Mouse (Mus musculus): Measurements from ENCODE around the gene Clic4. TPM values are rescaled to one million over a fixed set of nuclear protein-coding genes. Genes with fewer than 3 reads are reported as not detected.

Gene Clic4
- polyA plus RNA-seq, 2 experiments = 68.0 to 88.2 TPM

DNA sequence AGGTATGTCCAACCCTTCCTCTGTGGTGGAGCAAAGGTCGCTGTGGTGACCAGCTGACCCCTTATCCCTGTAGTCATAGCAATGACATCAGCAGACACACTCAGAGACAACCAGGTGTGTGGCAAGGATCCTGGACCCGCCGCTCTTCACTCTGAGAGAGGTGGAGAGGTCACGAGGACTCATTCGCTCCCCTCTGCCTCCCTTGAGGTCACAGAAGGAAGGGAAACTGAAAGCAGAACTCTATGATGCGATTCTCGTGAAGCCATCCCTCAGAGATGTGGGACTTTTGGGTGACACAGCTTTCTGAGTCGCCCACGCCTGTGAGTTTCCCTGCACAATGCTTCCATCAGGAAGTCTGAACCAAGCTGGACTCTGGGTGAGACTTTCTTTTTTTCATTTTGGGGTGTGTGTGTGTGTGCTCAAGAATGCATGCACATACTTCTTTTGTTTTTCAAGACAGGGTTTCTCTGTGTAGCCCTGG lies 41.2 kb upstream of the Clic4 start:
- TF ChIP-seq POLR2A (IDR thresholded peaks at IDR 0.05; ENCODE audit: borderline replicate concordance, extremely low read depth, insufficient read depth, insufficient read length) = no peak
- H3K9me3 ChIP-seq (ENCODE audit: control insufficient read depth, low read length) = peaks cover 4% of the 10 kb centered on the region; the same call in 1 of the 2 replicates
- H3K27me3 ChIP-seq (ENCODE audit: control insufficient read depth, insufficient read depth, low read length) = 0 out of 2 replicates have a peak, but pooled peaks cover 3% of the 10 kb centered on the region
- ATAC-seq (ENCODE audit: low FRiP score, low read depth) = no peak
- H3K27ac ChIP-seq (replicated peaks; ENCODE audit: low read depth, low read length) = no peak overlapping the region
- H3K4me1 ChIP-seq (ENCODE audit: control insufficient read depth, insufficient read depth, low read length) = peaks cover 12% of the 10 kb centered on the region
- no peak overlapping the region for H3K9ac ChIP-seq (ENCODE audit: low read depth, low read length, severe bottlenecking)
- peaks cover 38% of the 10 kb centered on the region for H3K36me3 ChIP-seq (ENCODE audit: control insufficient read depth, insufficient read depth, low read length)
- no peak for DNase-seq (ENCODE audit: low spot score)
- H3K4me3 ChIP-seq (replicated peaks; ENCODE audit: low read length) = no peak overlapping the region
- 83% methylated on average over 9 of the region's 9 CpGs for WGBS
- H3K4me2 ChIP-seq (replicated peaks; ENCODE audit: low read depth, low read length, severe bottlenecking) = no peak overlapping the region

DNA sequence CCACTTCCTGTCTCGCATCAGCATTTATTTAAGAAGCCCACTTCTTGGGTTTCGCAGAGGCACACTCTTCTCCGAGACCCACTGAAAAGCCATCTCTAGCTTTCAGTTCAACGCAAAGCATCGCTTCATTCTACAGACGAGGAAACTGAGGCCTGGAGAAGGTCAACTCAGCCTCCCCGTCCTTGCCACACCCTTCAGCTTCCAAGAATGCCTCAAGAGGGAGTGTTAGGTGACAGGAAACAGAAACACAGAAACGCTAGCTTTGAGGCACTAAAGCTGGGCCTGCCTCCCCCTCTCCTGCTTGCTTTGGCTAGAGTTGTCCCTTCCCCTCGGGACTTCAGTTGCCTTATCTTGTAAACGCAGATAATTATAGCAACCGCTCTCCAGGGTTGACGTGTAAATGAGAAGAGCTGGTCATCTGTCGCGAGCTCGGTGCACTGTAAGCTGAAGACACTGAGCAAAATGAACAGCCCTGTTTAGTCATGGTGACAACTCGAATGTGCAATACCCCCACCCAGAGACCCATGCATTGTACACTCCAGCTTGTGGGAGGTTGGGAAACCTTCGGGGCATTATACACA lies 40.6 kb upstream of the Clic4 start:
- DNase-seq (ENCODE audit: low spot score) (no peak), ATAC-seq (ENCODE audit: low FRiP score, low read depth) (no peak)
- H3K9me3 ChIP-seq (ENCODE audit: control insufficient read depth, low read length) = peaks cover 4% of the 10 kb centered on the region; the same call in 1 of the 2 replicates
- peaks cover 12% of the 10 kb centered on the region for H3K4me1 ChIP-seq (ENCODE audit: control insufficient read depth, insufficient read depth, low read length)
- H3K4me3 ChIP-seq (replicated peaks; ENCODE audit: low read length) = no peak overlapping the region
- 0 out of 2 replicates have a peak, but pooled peaks cover 3% of the 10 kb centered on the region for H3K27me3 ChIP-seq (ENCODE audit: control insufficient read depth, insufficient read depth, low read length)
- H3K27ac ChIP-seq (replicated peaks; ENCODE audit: low read depth, low read length) = no peak overlapping the region; the same call in 1 of the 2 replicates
- WGBS = 48% methylated on average over 17 of the region's 17 CpGs
- no peak for TF ChIP-seq POLR2A (IDR thresholded peaks at IDR 0.05; ENCODE audit: borderline replicate concordance, extremely low read depth, insufficient read depth, insufficient read length)
- no peak overlapping the region for H3K4me2 ChIP-seq (replicated peaks; ENCODE audit: low read depth, low read length, severe bottlenecking)
- peaks cover 32% of the 10 kb centered on the region for H3K36me3 ChIP-seq (ENCODE audit: control insufficient read depth, insufficient read depth, low read length)
- H3K9ac ChIP-seq (ENCODE audit: low read depth, low read length, severe bottlenecking) = no peak overlapping the region

DNA sequence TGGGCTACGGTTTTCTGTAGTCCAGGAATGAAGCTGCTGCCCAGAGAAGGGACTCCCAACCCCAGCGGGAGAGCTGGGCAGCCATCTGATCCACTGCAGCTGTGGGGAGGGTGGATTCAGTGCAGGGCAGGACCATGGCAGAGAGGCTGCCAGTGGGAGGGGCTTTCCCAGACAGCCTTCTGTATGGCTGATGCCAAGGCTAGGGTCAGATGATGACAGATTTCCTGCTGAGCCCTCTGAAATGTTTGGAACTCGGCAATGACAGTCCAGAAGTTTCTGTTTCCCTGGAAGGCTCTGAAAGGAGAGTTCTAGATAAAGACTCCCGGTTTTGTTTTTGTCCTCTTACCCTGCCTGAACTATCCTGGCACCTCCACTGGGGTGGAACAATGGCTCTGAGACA lies 40.1 kb upstream of the Clic4 start:
- no peak overlapping the region for H3K9ac ChIP-seq (ENCODE audit: low read depth, low read length, severe bottlenecking)
- DNase-seq (ENCODE audit: low spot score) = peak; percentile 25
- H3K36me3 ChIP-seq (ENCODE audit: control insufficient read depth, insufficient read depth, low read length) = peaks cover 30% of the 10 kb centered on the region
- peak; percentile 36; the same call in 1 of the 2 replicates for ATAC-seq (ENCODE audit: low FRiP score, low read depth)
- H3K9me3 ChIP-seq (ENCODE audit: control insufficient read depth, low read length) = peaks cover 4% of the 10 kb centered on the region; the same call in 1 of the 2 replicates
- H3K4me2 ChIP-seq (replicated peaks; ENCODE audit: low read depth, low read length, severe bottlenecking) = no peak overlapping the region
- no peak for TF ChIP-seq POLR2A (IDR thresholded peaks at IDR 0.05; ENCODE audit: borderline replicate concordance, extremely low read depth, insufficient read depth, insufficient read length)
- no peak overlapping the region for H3K4me3 ChIP-seq (replicated peaks; ENCODE audit: low read length)
- WGBS = 47% methylated on average over 4 of the region's 4 CpGs
- H3K27me3 ChIP-seq (ENCODE audit: control insufficient read depth, insufficient read depth, low read length) = 0 out of 2 replicates have a peak, but pooled peaks cover 3% of the 10 kb centered on the region
- H3K4me1 ChIP-seq (ENCODE audit: control insufficient read depth, insufficient read depth, low read length) = peaks cover 12% of the 10 kb centered on the region
- H3K27ac ChIP-seq (replicated peaks; ENCODE audit: low read depth, low read length) = no peak overlapping the region; the same call in 1 of the 2 replicates

DNA sequence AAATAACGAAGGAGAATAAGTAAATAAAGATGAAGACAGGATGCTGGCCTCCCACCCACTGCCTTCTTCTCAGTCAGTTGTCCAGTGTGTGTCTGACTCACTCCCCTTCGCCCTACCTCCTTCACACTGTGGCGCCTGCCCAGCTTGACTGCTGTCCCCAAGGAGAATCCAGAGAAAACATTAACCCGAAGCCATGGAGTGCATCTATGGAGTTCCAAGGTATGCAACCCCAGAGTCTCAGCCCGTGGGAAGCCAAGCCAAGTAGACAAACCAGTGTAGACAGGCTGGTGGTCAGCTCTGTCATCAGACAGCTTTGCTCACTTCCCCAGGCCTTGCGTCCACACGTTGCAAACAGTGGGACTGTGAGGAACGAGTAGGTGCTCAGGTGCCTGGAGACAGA lies 37.8 kb upstream of the Clic4 start:
- Histone ChIP-seq H3K4me2 (replicated peaks; ENCODE audit: low read depth, low read length, severe bottlenecking) (no peak overlapping the region), H3K27me3 (ENCODE audit: control insufficient read depth, insufficient read depth, low read length) (0 out of 2 replicates have a peak, but pooled peaks cover 3% of the 10 kb centered on the region), H3K27ac (replicated peaks; ENCODE audit: low read depth, low read length) (no peak overlapping the region), H3K4me1 (ENCODE audit: control insufficient read depth, insufficient read depth, low read length) (peaks cover 20% of the 10 kb centered on the region), H3K9ac (ENCODE audit: low read depth, low read length, severe bottlenecking) (no peak overlapping the region), H3K4me3 (replicated peaks; ENCODE audit: low read length) (no peak overlapping the region), H3K36me3 (ENCODE audit: control insufficient read depth, insufficient read depth, low read length) (peaks cover 7% of the 10 kb centered on the region), H3K9me3 (ENCODE audit: control insufficient read depth, low read length) (peaks cover 4% of the 10 kb centered on the region; the same call in 1 of the 2 replicates)
- no peak for TF ChIP-seq POLR2A (IDR thresholded peaks at IDR 0.05; ENCODE audit: borderline replicate concordance, extremely low read depth, insufficient read depth, insufficient read length)
- ATAC-seq (ENCODE audit: low FRiP score, low read depth) (no peak), DNase-seq (ENCODE audit: low spot score) (no peak)
- WGBS = 81% methylated on average over 8 of the region's 8 CpGs

DNA sequence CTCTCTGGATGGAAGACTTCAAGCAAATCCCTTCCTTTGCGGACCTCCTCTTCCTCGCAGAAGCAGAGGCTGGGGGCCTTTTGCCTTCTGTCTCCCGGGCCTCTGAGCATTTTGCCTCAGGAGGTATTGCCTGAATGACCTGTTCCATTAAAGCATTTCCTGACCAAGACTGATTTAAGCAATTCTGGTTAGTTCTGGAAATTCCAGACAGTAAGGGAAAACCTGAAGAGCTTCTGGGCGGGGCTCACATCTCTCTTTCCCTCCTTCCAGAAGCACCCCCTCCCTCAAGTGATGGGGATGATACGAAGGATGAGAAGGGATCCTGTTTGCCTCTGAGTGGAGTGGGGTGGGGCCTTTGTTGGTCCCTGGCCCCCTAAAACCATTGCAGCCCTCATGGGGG lies 37.1 kb upstream of the Clic4 start:
- peaks cover 20% of the 10 kb centered on the region for H3K4me1 ChIP-seq (ENCODE audit: control insufficient read depth, insufficient read depth, low read length)
- H3K9ac ChIP-seq (ENCODE audit: low read depth, low read length, severe bottlenecking) = no peak overlapping the region
- 60% methylated on average over 5 of the region's 5 CpGs for WGBS
- H3K4me3 ChIP-seq (replicated peaks; ENCODE audit: low read length) = no peak overlapping the region
- ATAC-seq (ENCODE audit: low FRiP score, low read depth) (no peak), DNase-seq (ENCODE audit: low spot score) (no peak)
- H3K27me3 ChIP-seq (ENCODE audit: control insufficient read depth, insufficient read depth, low read length) = 0 out of 2 replicates have a peak, but pooled peaks cover 3% of the 10 kb centered on the region
- peaks cover 1% of the 10 kb centered on the region; the same call in 1 of the 2 replicates for H3K36me3 ChIP-seq (ENCODE audit: control insufficient read depth, insufficient read depth, low read length)
- H3K27ac ChIP-seq (replicated peaks; ENCODE audit: low read depth, low read length) = no peak overlapping the region
- no peak for TF ChIP-seq POLR2A (IDR thresholded peaks at IDR 0.05; ENCODE audit: borderline replicate concordance, extremely low read depth, insufficient read depth, insufficient read length)
- H3K9me3 ChIP-seq (ENCODE audit: control insufficient read depth, low read length) = no peaks in the 10 kb centered on the region
- no peak overlapping the region for H3K4me2 ChIP-seq (replicated peaks; ENCODE audit: low read depth, low read length, severe bottlenecking)

Data from limb, embryonic 14.5 days (tissue).